Mouse (Mus musculus) spleen, adult 2 months (tissue): ENCODE measurements around the gene Gpatch8.

Experiments
- CTCF ChIP-seq: fragments of 200-500 bp; IDR thresholded peaks from 2 replicates; pipeline ENCODE4 v1.5.1; 2011; ENCODE audit warnings: mild to moderate bottlenecking, inconsistent platforms; ENCODE audit not compliant: insufficient read depth, insufficient read length, insufficient replicate concordance; ENCODE audit errors: extremely low read depth
- POLR2A ChIP-seq: fragments of 200-500 bp; IDR thresholded peaks from 2 replicates; pipeline ENCODE4 v1.6.1; 2011; ENCODE audit warnings: low read depth, low read length, inconsistent platforms

- no peak for TF ChIP-seq CTCF
- no peak for TF ChIP-seq POLR2A
Measured at GRCm38 (mm10) chr11:102567723-102568122, 11.5 kb upstream of the Gpatch8 start.
